Mouse (Mus musculus) cerebellum, adult 11-12 months (tissue): ENCODE results near the gene Zfp319.
A peak's percentile ranks its signal among the peaks of the same experiment; 100 is the strongest.
"Not testable (repeated sequence)": the region's sequence is repeated elsewhere in the genome, so short reads cannot be mapped to it uniquely, and the experiment has no call there.

Experiments
- DNase-seq: peaks from one replicate; pipeline ENCODE4 v3.0.0; 2022

Zfp319 gene

DNA sequence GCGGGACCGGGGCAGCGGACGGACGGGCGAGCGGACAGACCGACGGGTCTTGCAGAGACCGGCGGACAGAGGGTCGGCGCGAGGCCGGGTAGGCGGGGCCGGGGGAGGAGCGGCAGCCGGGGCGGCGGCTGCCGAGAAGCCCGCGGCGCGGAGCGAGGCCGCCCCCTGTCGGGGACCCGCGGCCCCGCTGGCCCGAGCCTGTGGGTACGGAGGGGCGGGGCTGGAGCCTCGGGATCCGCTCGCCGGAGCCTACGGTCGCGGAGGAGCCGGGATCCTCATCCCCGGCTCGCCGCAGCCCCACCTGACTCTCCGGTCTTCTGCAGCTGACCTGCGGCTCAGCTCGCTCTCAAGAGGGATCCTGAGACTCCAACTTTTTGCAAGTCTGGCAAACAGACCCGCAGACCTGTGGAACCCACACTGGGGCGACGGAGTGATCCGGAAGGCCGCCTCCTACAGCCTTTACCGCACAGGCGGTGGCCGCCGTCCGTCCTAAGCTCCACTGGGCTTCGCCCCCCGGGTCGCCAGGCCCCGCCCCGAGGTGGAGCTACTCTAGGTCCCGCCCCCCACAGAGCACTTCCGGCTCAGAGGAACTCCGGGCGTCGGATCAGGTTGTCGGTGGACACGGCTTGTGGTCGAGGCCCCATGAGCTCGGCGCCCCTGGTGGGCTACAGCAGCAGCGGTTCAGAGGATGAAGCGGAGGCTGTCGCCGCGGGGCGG is at the start of gene Zfp319, which contains the start of gene Usb1:
TSS of gene Zfp319 (minus strand) at position 231 of the 717 bp plus-strand sequence.
TSS of gene Usb1 (plus strand) at position 565 of the 717 bp plus-strand sequence.
- DNase-seq = peak; percentile 92

DNA sequence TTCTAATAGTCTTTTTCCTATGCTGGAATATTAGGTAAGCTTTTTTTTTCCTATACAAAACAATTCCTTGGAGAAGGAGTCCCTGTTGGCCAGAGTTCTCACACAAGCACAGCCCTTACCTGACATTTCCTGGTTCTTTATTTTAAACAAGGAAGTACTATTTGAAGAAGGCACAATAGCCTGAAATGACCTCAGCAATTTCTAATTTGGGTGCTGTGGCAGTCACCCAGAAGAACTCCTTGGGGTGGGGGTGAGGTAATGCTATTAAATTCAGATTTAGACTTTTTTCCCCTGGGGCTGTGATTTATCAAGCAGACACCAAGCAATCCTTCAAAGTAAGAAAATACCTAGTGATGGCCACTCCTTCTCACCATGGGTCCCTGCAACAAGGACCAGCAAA is 49.2 kb upstream of the Zfp319 start:
- DNase-seq = no peak

DNA sequence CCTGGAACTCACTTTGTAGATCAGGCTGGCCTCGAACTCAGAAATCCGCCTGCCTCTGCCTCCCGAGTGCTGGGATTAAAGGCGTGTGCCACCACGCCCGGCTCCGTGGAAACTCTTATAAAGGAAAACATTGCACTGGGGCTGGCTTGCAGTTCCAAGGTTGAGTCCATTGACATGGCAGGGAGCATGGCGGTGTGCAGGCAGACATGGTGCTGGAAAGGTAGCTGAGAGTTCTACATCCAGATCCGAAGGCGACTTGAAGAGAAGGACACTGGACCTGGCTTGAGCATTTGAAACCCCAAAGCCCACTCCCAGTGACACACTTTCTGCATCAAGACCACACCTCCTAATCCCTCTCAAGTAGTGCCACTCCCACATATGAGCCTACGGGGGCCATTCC is 47.2 kb upstream of the Zfp319 start:
- DNase-seq = not testable (repeated sequence)

DNA sequence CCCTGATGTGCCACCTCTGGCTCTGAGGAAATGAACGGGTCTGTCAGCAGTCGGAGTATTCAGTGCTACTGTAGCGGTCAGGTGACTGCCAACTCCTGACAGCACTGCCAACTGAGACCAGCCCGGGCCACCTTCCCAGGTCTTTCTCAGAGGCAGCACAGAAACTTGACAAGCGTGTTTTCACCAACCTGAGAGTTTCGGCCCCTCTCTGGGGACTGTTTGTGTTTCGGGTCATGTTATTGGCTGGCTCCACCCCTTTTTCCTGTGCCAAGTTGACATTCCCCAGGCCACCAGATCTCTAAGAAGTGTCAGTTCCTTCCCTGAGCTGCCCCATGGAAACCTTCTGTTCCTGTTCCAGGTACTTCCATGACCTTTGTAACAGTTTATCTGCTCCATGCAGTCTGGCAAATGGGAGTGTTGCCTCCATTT is 46.1 kb upstream of the Zfp319 start:
- no peak for DNase-seq

DNA sequence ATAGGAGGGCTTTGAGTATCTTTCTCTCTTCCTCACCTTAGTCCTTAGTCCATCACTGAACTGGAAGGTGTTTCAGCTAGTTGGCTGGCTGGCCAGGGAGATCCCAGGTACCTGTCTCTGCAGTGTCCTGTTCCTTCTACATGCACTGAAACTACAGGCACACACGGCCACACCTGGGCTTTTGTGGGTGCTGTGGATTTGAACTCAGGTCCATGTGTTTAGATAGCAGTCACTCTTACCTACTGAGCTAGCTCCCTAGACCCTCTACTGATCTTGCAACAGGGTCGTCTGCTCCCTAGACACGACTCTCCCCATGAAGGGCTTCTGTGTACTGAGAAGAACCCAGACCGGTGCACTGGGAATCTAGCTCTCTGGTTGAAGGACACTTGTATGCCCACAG is 45.4 kb upstream of the Zfp319 start:
- no peak for DNase-seq

DNA sequence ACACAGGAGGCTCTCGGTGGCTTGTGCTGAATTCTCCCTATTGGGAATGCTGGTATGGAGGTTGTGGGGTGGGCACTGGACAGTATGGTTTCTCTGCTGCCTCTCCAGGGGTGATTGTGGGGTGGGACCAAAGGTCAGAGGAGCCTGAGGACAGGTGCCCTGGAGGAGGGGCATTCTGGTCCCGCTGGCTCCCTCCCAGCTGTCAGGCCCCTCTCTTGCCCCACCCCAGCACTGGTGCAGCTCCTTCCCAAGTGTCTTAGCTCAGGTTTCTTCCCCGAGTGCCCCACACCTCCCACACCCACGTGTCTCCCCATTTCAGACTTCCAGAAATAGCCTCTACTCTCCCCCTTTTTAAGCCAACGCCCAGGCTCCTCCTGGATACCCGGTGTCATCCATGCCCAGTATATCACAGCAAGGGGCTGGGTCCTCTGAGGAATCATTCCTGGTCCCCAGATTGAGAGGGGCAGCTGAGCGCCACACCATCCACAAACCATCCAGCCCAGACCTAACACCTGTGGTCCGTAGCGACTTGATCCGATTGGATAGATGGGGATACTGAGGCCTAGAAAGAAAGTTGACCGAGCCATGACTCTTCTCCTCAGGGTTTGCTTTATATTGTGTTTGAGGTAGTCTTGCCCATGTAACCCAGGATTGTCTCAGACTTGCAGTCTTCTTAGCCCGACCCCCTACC is 44.7 kb upstream of the Zfp319 start:
- no peak for DNase-seq

DNA sequence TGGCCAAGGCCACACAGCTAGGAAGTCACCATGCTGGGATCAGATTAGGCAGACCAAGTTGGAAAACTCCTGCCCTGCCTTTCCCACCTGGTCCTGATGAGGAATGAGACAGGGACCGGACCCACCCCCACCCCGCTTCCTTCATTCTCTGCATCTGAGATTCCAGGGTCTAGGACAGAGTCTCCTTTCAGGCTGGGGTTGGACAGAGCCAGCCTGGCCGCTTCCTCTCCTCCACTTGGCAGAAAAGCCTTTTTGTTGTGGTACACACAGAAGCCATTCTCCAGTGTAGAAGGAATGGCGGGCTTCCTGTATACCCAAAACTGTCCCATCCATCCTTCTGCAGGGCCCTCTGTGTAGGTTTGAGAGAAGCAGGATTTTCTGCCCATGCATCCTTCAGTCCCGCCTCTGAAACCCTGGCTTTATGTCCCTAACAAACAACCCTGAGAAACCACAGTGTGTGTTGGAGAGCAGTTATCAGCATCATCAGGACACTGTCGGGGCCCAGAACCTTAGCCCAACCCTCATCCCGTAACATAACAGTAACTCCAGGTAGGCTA is 43.7 kb upstream of the Zfp319 start:
- no peak for DNase-seq

DNA sequence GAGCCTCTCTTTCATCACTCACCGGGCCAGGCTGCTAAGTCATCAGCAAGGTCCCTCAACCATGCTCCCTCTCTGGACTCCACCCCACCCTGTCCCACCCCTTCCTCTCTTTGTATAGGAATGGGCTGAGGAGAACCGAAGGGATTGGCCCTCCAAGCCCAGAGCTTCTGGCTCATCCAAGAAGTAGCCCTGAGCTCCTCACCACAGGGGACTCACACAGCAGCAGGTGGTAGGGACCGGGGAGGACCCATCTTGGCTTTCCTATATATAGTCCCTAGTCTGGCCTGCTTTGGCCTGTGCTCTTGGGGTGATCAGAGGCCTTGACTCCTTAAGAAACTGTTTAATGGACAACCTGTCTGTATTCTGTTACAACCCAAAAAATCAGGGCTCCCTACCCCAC is 42.7 kb upstream of the Zfp319 start:
- no peak for DNase-seq

DNA sequence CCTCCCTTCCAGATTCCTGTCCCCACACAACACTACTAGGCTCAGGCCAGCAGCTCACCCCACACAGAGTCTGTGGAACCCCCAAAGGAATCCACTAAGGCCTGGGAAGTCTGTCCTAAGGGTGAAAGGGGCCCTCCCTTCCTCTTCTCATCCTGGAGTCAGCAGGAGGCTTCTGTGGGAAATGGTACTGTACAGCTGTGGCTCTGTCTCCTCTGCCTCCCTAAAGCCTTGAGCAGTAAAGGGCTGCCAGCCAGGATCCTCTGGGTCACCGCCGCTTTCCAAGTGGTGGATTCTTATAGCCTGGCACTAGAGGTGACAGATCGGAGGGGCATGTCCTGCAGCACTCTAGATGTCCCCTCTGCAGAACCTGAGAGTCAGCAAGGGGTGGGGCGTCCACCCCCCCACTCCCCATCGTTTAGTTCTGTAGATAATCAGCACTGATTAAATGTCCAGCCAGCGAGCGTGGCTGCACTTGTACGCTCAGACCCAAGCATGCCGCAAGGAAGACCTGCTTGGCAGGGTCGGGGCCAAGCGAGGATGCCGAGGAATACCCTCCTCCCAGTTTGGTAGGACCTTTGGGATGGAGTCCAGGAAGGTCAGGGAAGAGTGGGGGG is 41.7 kb upstream of the Zfp319 start:
- DNase-seq = no peak

DNA sequence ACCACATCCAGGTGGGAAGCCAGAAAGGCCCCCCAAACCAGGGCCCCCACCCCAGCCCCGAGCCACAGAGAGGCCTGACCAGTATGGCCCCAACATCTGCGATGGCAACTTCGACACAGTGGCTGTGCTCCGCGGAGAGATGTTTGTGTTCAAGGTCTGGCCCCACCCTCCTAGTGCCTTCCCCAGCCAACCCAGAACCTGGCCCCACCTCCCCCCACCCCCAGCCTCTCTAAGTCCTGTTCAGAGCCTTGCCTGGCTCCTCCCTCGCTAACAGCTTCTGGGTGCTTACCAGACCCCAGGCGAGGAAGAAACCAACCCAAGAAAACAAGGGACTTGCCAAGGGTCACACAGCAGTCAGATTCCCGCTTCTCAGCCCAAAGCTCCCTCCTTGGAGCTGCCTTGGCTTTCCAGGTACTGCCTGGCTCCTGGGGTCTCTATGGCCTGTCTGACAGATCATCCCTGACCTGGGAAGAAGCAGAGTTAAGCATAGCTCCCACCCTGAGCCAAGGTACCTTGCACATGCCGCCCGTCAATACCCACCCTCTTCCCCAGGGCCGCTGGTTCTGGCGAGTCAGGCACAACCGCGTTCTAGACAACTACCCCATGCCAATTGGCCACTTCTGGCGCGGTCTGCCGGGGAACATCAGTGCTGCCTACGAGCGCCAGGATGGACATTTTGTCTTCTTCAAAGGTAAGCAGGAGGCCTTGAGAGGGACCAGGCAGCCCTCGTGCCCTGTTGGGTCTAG is 38.0 kb upstream of the Zfp319 start:
- DNase-seq = no peak

DNA sequence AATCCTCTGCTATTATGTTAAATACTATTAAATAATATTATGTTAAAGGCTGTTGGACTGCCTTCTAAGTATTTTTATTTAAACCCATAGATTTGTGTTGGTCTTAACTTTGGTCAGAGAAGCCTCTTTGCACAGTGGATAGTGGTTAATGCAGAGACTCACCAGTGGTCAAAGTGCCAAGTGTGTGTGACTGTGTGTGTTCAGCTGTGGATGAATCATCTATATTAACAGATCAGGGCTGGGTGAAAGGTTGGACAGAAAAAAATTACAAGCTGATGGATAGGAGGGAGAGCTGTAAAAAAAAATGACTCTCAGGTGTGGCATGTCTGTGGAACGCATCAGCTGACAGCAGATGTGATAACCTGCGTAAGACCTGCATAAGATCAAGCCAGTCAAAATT is 32.1 kb upstream of the Zfp319 start:
- no peak for DNase-seq

DNA sequence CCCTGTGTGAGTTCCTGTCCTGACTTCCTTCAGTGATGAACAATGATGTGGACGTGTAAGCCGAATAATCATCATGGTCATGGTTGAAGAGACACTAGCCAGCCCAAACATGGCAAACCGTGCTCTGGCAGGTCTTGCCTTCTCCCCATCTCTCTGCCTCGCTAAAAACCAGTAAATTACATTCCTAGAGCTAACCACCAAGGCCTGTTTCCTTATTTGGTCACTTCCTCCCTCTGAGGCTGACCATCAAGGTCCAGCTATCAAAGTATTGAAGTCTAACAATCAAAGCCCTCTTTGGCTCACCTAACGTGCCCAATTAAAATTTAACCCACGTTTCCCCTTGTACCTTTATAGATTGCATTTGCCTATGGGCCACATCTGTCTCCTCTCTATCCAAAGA is 30.5 kb upstream of the Zfp319 start:
- DNase-seq = no peak

DNA sequence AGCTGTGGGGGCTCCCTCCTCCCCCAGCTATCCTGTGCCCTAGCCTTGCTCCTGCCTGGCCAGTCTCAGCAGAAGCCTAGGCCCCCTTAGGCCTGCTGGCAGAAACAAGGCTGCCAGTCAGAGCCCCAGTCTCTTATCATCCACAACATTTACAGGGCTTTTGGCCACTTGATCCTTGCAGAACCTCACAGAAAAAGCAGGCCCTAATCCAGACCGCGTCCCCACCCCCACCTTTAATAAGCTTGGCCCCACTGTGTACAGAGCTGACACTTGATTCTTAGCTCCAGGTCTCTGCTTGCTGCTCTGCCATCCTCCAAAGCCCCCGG is 29.2 kb upstream of the Zfp319 start:
- DNase-seq = no peak

DNA sequence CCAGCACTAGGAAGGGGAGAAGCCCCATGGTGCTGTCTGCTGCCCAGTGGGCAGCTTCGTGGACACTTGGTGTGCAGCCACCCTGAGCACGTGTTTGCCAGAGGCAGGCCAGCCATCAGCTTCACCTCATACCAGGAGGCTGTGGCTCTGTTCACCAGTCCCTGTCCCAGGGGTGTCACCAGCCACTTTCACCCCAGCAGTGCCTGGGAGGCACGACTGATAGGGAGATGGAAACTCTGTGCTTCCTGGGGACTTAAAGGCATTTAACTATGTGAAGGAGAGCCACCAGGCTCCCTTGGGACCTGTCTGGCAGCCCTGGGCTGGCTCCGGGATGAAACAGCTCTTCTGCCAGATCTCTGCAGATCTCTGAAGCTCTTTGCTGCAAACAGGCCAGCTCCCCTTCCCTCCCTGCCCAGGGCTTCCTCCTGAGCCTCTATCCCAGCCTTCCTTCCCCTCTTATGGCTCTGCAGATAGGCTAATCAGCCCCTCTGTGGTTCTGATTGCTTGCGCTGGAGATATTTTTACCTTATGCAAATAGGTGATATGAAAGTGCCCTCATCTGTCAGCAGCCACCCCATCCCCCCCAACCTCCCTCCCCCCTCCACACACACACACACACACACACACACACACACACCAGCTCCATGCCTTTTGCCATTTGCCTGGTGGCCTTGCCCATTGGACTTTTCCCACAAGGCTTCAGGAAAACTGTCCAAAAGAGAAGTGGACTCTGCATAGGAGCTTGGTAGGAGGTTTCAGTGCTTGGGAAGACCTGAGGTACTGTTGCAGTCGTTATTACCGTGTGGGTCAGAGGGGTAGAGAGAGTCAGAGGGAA is 28.6 kb upstream of the Zfp319 start:
- DNase-seq = no peak

DNA sequence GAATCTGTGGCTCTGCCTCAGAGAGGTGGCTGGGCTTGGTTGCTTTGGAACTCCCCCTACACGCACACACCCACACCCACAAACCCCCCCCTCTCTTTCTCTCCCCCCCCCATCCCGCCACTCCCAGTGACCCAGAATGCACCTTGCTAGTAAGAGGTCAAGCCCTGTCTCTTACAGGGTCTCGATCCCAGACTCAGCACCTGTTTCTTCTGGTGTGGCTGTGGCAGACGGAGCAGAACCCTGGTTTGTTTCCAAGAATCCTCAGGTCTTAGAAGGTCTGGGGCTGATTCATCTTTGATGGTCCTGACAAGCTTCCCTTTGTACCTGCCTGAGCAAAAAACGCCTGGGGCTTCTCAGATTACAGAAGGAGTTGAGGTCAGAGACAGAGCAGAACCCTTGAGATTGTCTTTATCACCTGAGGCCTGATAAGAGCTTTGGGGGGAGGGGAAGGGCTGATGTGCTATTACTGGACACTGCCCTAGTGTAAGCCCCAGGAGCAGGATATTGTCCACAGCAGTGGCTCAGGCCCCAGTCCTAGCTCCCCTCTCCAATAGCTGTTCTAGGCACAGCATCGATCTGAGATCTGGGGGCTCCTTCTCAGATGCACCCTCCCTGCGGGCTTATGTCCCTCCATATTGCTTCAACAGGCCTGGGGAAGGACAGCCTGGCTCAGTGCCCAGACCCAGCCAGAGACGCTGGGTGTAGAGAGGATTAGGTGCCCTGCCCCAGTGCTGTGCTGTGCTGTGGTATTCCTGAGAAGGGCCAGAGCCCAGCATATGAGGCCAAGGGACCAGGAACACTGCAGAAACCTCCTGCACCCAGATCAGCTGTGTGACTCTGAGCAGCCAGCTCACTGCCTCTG is 27.0 kb upstream of the Zfp319 start:
- no peak for DNase-seq

DNA sequence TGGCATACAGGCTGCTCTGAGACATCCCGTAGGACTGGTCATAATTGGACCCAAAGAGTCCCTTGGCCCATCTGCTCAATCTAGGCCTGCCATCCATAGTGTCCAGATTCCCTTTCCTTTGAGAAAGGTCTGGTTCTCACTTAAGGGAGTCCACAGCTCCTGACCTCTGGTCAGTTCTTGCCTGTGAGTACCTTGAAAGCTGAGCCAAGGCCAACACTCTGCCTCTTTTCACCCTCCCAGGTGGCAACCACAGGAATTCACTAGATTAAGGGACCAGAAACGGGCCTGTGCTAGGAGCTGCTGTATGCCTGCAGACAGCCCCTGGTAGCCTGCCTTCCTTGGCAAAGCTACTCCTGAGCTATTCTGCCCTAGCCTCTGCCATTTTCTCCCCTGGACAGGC is 22.9 kb upstream of the Zfp319 start:
- DNase-seq = no peak

DNA sequence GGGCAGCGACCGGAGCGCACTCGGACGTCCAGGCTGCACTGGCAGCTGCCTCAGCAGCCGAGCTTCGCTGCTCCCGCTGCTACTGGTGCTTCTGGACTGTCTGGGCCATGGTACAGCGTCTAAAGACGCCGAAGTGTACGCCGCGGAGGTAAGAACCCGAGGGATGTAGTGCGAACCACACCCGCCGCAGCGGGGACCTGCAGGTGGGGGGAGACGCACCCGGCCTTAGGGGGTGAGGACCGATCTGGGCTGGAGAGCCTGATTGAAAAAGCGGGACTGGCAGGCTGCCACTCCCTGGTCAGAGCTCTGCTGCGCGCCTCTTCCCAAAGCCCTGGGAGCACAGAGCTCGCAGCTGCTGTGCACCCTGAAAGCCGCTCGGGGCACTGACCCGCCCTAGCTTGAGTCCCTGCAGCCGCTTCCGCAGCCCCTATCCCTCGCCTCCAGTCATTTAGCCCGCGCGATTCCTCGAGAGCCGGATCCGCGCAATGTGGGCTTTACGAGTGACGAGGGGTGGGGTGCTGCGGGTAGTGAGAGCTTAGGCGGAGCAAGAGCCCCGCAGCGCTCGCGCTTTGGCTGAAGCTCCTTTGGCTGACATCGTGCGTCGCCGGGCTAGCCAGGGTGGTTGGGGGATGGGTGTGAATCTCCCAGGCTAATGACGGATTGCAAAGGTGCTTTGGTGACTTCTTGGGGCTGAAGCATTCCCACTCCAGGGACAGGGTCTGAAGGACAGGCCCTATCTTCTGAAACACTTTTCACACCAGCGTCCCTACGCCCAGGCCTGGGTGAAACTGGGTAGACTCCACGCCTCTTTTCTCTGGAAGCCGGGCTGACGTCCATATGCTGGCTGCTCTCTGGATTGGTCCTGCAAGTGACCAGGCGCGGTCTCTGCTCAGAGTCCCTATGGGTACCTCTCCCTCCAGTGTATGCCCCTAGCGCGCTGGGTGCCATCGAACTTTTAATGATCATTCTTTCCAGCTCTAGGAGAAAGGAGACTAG is 21.4 kb upstream of the Zfp319 start:
- peak; percentile 20 for DNase-seq

DNA sequence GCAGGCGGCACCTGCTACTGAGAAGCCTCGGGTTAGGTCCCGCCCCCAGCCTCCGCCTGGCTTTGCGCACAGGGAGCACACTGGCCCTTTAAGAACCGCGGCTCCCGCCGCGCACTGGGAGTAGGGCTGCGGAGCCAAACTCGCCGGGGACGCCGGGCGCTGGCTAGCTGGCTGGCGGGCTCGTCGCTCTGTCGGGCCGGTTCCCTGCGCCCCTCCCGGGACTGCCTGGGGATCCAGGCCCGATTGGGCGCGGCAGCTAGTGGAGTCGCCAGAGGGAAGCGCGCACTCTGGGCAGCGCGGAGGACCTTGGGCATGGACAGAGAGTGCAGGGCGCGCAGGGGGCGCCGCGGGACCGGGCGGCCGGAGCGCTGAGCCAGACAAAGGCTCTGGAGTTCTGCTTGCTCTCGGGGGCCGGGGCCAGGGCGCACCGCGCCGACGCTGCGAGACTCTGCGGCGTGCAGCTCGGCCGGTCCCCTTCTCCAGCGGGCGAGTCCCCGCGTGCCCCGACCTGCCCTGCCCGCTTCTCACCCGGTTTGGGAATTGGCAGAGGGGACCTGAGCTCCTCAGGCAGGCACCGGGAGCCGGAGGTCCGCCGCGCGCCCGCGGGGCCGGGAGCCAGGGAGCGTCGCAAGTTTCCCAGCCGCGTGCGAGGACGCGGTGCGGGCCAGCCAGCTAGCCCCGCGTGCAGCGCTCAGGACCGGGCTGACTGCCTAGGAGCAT is 20.6 kb upstream of the Zfp319 start, which contains the start of gene Mmp15:
TSS of gene Mmp15 (plus strand) at position 118 of the 720 bp plus-strand sequence.
- DNase-seq = peak; percentile 30

DNA sequence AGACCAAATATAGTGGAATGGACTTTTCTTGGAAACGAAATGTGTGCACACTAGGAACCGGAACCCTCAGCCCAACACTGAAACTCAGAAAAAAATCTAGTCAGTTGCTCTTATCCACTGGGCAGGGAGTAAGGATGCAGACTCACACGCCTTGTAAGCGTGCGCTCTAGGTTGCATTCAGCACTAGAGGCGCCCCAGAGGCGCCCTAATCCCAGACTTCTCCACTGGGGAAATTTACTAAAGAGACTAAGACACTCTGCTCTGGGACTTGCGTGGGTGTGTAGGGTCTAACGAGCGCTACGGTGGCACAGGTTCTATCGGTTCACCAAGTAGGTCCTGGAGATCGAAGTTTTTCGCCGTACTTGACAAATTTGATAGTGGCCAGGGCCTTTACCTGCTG is 19.7 kb upstream of the Zfp319 start:
- no peak for DNase-seq
